In genomic region chr17:62468859-62469258, GRCm38 (mm10) we compare ENCODE assay signal across 24 mouse cellular contexts.
"Had no signal": no experiment of that assay in that cellular context is flagged by ENCODE, and none has a peak within 500 bp of the region (broad histone marks: within the 10 kb centered on the region; RNA-seq: fewer than 3 reads in every experiment).

No protein-coding gene starts in this region.

- DNase-seq: gastrocnemius, postnatal 14 days; gastrocnemius, postnatal 36 days; heart, postnatal 10 days; heart, postnatal 4 days; kidney, adult 11 months; kidney, adult 2 months; kidney, adult 9 months; kidney, postnatal 14 days; kidney, postnatal 36 days had no signal

- H3K4me3 ChIP-seq: heart, embryonic 10.5 days; heart, embryonic 12.5 days; hindbrain, embryonic 10.5 days; hindbrain, embryonic 12.5 days; kidney, embryonic 15.5 days; left cerebral cortex, adult 2 months; limb, embryonic 13.5 days; limb, embryonic 15.5 days; liver, embryonic 12.5 days had no signal

- H3K9ac ChIP-seq: heart, embryonic 12.5 days; hindbrain, embryonic 12.5 days; hindbrain, embryonic 14.5 days; kidney, embryonic 15.5 days; limb, embryonic 13.5 days; limb, embryonic 15.5 days; liver, embryonic 12.5 days; liver, embryonic 14.5 days had no signal

- H3K9me3 ChIP-seq: heart, embryonic 10.5 days; heart, embryonic 12.5 days; hindbrain, embryonic 10.5 days; hindbrain, embryonic 12.5 days; kidney, embryonic 15.5 days; limb, embryonic 13.5 days; limb, embryonic 15.5 days; liver, embryonic 12.5 days had no signal

- H3K36me3 ChIP-seq: heart, embryonic 10.5 days; heart, embryonic 12.5 days; hindbrain, embryonic 10.5 days; hindbrain, embryonic 12.5 days; kidney, embryonic 15.5 days; limb, embryonic 13.5 days; limb, embryonic 15.5 days; liver, embryonic 12.5 days had no signal

- H3K4me2 ChIP-seq: heart, embryonic 12.5 days; hindbrain, embryonic 12.5 days; hindbrain, embryonic 14.5 days; kidney, embryonic 15.5 days; limb, embryonic 13.5 days; limb, embryonic 15.5 days; liver, embryonic 12.5 days had no signal

- ATAC-seq: hindbrain, embryonic 16.5 days; inflammation-experienced regulatory T-cells, adult 6 months; intestine, embryonic 16.5 days; liver, embryonic 12.5 days had no signal

- H3K4me1 ChIP-seq: heart, embryonic 10.5 days; hindbrain, embryonic 10.5 days; hindbrain, embryonic 12.5 days; limb, embryonic 13.5 days; limb, embryonic 15.5 days; liver, embryonic 12.5 days had no signal

- H3K27me3 ChIP-seq: heart, embryonic 12.5 days; hindbrain, embryonic 12.5 days; kidney, embryonic 15.5 days; limb, embryonic 13.5 days; limb, embryonic 15.5 days; liver, embryonic 12.5 days had no signal

- H3K27ac ChIP-seq: heart, embryonic 10.5 days; hindbrain, embryonic 10.5 days; hindbrain, embryonic 12.5 days; hindbrain, embryonic 14.5 days; kidney, embryonic 15.5 days; kidney, postnatal 0 days; left cerebral cortex, adult 2 months; limb, embryonic 13.5 days; limb, embryonic 15.5 days; liver, embryonic 12.5 days; liver, embryonic 14.5 days had no signal
